Mouse (Mus musculus): Measurements from ENCODE around the gene Tmem79. TPM values are rescaled to one million over a fixed set of nuclear protein-coding genes. Genes with fewer than 3 reads are reported as not detected.
"Not testable (repeated sequence)": the region's sequence is repeated elsewhere in the genome, so short reads cannot be mapped to it uniquely, and the experiment has no call there.

Tmem79 gene
- total RNA-seq, 2 experiments from 2014 or later, result 0.41 to 1.8 TPM

- intact Hi-C loops (cut with DNase I), result loop anchor here (5.0 kb wide), 1 partner anchor 42 kb away; the partner anchor contains the start of genes Smg5 and Tmem79
- DNase-seq (ENCODE audit: low spot score in 2 of 2), result not testable (repeated sequence)
Observed at GRCm38 (mm10) chr3:88295272-88295671, 40.7 kb downstream of the Tmem79 start.

- DNase-seq (ENCODE audit: low spot score in 2 of 2), result no peak
- intact Hi-C loops (cut with DNase I), result no loop called here
Observed at GRCm38 (mm10) chr3:88291970-88292369, 44.0 kb downstream of the Tmem79 start.

DNA sequence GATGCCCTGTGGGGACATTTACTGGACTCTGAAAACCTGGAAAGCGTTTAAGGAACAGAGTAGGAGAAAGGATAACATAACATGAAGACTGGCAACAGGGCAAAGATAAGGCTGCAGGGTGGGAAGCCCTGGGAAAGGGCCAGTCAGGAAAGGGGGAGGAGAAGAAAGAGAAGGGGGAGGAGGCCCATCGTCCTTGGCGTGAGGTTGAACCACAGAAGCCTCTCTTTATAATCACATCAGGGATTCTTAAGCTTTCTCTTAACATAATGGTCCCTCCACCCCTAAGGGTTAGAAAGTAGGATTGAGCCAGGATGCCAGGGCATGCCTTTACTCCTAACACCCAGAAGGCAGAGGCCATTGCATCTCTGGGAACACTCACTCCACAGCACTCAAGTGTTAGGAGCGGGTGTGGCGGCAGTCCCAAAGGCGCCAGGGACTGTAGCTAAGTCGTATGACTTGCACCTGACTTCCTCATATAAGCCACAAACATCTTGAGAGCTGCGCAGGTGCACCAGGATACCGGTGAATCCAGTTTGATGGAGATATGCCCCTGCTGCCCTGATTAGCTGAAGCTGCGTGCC lies 47.7 kb downstream of the Tmem79 start:
- DNase-seq (ENCODE audit: low spot score in 2 of 2), result not testable (repeated sequence)
- intact Hi-C loops (cut with DNase I), result loop anchor here (5.0 kb wide), 1 partner anchor 41 kb away; no protein-coding TSS in a partner anchor

- DNase-seq (ENCODE audit: low spot score in 2 of 2), result no peak
- intact Hi-C loops (cut with DNase I), result loop anchor here (5.0 kb wide), 1 partner anchor 40 kb away; no protein-coding TSS in a partner anchor
Observed at GRCm38 (mm10) chr3:88287110-88287509, 48.8 kb downstream of the Tmem79 start, which contains the start of gene Gm38392. Gene Gm38392 (minus strand): TSS chr3:88287210.

DNA sequence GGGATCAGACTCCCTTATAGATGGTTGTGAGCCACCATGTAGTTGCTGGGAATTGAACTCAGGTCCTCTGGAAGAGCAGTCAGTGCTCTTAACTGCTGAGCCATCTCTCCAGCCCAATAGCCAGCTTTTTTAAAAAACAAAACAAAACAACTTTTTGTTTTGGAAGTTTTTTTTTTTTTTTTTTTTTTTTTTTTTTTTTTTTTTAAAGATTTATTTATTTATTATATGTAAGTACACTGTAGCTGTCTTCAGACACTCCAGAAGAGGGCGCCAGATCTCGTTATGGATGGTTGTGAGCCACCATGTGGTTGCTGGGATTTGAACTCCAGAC lies 50.4 kb downstream of the Tmem79 start:
- intact Hi-C loops (cut with DNase I), result loop anchor here (5.0 kb wide), 1 partner anchor 38 kb away; no protein-coding TSS in a partner anchor
- not testable (repeated sequence) for DNase-seq (ENCODE audit: low spot score in 2 of 2)

DNA sequence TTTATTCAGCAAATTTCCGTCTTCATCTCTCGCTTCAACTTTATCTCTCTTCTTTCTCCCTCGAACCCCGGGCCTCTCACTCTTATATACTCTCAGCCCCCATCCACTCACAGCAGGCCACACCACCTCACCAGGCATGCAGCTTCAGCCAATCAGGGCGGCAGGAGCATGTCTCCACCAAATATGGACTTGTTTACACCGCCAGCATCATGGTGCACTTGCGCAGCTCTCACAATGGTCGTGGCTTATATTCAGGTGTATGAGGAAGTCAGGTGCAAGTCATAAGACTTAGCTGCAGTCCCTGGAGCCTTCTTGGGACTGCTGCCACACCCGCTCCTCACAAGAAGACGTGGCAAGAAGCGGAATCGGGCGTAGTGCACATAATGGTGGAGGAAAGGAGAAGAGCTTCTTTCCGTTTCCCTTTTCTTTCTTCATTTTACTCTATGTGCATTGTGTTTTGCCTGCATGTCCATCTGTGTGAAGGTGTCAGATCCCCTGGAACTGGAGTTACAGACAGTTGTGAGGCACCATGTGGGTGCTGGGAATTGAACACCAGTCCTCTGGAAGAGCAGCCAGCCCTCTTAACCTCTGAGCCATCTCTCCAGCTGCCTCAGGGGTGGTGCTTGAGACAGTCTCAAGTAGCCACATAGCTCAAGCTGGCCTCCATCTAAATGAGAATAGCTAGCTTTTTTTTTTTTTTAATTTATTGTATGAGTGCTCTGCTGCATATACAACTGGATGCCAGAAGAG lies 51.0 kb downstream of the Tmem79 start:
- intact Hi-C loops (cut with DNase I), result loop anchor here (5.0 kb wide), 1 partner anchor 38 kb away; no protein-coding TSS in a partner anchor
- DNase-seq (ENCODE audit: low spot score in 2 of 2), result not testable (repeated sequence)

DNA sequence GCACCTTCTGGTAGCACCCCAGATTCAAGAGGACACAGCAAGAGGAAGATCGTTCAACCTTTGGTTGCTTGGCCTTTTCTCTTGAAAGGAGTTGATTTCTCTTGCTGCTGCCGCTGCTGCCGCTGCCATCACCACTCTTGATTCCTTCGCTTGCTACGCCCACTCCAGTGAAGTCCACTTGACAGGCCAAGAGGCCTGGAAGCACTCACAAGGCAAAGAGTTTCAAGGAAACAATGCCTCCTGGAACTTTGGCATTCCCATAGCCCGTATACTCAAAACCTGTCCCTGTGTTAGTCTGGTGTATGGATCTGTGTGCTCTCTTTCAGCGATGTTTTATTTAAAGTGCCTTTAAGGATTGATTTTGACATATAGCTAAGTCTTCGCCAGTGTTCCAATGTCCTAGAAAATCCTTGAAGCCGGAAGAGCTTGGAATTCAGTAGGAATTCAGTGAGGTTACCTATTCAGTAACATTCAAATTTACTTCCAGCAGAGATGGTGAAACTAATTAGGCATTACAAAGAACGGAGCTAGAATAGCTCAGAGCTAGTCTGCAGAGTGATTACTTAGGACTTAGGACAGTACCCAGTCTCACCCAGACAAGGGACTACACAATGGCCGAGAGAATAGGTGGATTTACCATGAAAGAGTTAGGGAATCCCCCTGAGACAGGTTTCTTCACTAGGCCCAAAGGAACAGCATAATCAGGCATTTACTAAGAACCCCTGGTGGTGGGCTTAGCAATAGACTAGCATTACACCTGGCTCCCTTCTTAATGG lies 54.6 kb downstream of the Tmem79 start:
- intact Hi-C loops (cut with DNase I), result not testable (repeated sequence)

DNA sequence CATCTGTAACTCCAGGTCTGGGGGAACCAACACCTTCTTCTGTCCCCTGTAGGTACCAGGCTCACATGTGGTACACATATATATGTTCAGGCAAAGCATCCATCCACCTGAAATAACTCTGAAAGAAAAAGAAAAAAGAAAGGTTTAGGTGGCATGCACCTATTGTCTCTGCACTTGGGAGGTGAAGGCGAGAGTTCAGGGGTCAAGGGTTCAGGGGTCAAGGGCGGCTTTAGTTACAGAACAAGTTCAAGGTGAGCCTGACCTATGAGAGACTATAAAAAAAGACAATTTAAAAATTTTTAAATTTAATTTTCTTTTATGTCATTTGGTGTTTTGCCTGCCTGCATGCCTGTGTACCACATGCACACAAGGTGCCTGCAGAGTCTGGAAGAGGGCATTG lies 55.9 kb downstream of the Tmem79 start:
- DNase-seq (ENCODE audit: low spot score in 2 of 2), result no peak
- intact Hi-C loops (cut with DNase I), result no loop called here

More for the DNA sequence above, 54.6 kb downstream of the Tmem79 start:
- DNase-seq (ENCODE audit: low spot score in 2 of 2), result not testable (repeated sequence)

Other genes with a start within 250 kb of the Tmem79 start
- gene Mef2d, start 193.8 kb downstream of the Tmem79 start, total RNA-seq (2021), result 100 to 1,000 TPM; 203 to 231 TPM
- not detected for gene Rhbg, start 81.4 kb downstream of the Tmem79 start, total RNA-seq (2021)
- under 1 TPM; 0.45 to 0.52 TPM for gene Gm38392, start 48.9 kb downstream of the Tmem79 start, total RNA-seq (2021)
- gene Tsacc, start 39.1 kb downstream of the Tmem79 start, total RNA-seq (2021), result 1 to 10 TPM; 2.3 to 6.0 TPM
- gene Cct3, start 39.0 kb downstream of the Tmem79 start, total RNA-seq (2021), result 100 to 1,000 TPM; 170 TPM
- gene Glmp, start 11.1 kb downstream of the Tmem79 start, total RNA-seq (2021), result 100 to 1,000 TPM in 1 of 2 experiments, 10 to 100 TPM in 1; 90.8 to 101 TPM
- 10 to 100 TPM; 68.3 to 82.9 TPM for gene Smg5, start 112 bp upstream of the Tmem79 start, total RNA-seq (2021)
- gene Paqr6, start 28.4 kb upstream of the Tmem79 start, total RNA-seq (2021), result 1 to 10 TPM; 6.9 to 8.4 TPM
- gene Bglap3, start 36.6 kb upstream of the Tmem79 start, total RNA-seq (2021), result 1 to 10 TPM in 1 of 2 experiments, not detected in 1; 1.8 TPM
- 1 to 10 TPM; 2.6 to 2.7 TPM for gene Bglap2, start 42.6 kb upstream of the Tmem79 start, total RNA-seq (2021)
- gene Bglap, start 48.3 kb upstream of the Tmem79 start, total RNA-seq (2021), result 1 to 10 TPM in 1 of 2 experiments, not detected in 1; 1.8 TPM
- gene Pmf1, start 74.2 kb upstream of the Tmem79 start, total RNA-seq (2021), result 1 to 10 TPM; 6.0 to 7.3 TPM
- gene Slc25a44, start 89.0 kb upstream of the Tmem79 start, total RNA-seq (2021), result 10 to 100 TPM; 77.1 to 84.0 TPM
- 10 to 100 TPM; 52.2 to 66.7 TPM for gene Sema4a, start 125.0 kb upstream of the Tmem79 start, total RNA-seq (2021)
- 10 to 100 TPM; 47.1 to 57.3 TPM for gene Lmna, start 173.8 kb upstream of the Tmem79 start, total RNA-seq (2021)
- 1 to 10 TPM; 2.6 to 2.9 TPM for gene Mex3a, start 196.2 kb upstream of the Tmem79 start, total RNA-seq (2021)
- gene Rab25, start 212.2 kb upstream of the Tmem79 start, total RNA-seq (2021), result not detected
- 100 to 1,000 TPM; 103 to 106 TPM for gene Lamtor2, start 216.9 kb upstream of the Tmem79 start, total RNA-seq (2021)
- 100 to 1,000 TPM; 129 to 137 TPM for gene Ubqln4, start 217.6 kb upstream of the Tmem79 start, total RNA-seq (2021)
- gene Ssr2, start 239.7 kb upstream of the Tmem79 start, total RNA-seq (2021), result 10 to 100 TPM; 90.4 to 94.5 TPM